Mouse (Mus musculus): ENCODE measurements around the gene Abhd2.

- no peak for TF ChIP-seq EP300 (IDR thresholded peaks at IDR 0.05; ENCODE audit: insufficient read depth, low read depth, low read length)
- TF ChIP-seq CTCF (IDR thresholded peaks at IDR 0.05; ENCODE audit: low read depth, low read length): no peak
- TF ChIP-seq POLR2A (IDR thresholded peaks at IDR 0.05; ENCODE audit: insufficient read depth, low read length): no peak
Observed at GRCm38 (mm10) chr7:79274473-79275010, 1.5 kb downstream of the Abhd2 start.
